ENCODE assay signal across 9 mouse cellular contexts in genomic region chr10:81419111-81419928, GRCm38 (mm10). TPM values are rescaled to one million over a fixed set of nuclear protein-coding genes. Genes with fewer than 3 reads are reported as not detected.
DNase-seq lines count a peak whose midpoint lies in the region; ATAC-seq and TF ChIP-seq lines count a peak whose summit lies in the region.
"Had no signal": no experiment of that assay in that cellular context is flagged by ENCODE, and none has a peak within 500 bp of the region (broad histone marks: within the 10 kb centered on the region; RNA-seq: fewer than 3 reads in every experiment).

No protein-coding gene starts in this region.

- no peak for TF ChIP-seq POLR2A in thymus, adult 2 months (IDR thresholded peaks at IDR 0.05; ENCODE audit: control insufficient read depth, extremely low read depth, insufficient read depth, low read length, poor library complexity)

- peaks cover 22% of the 10 kb centered on the region; the same call in 1 of the 2 replicates for H3K27me3 ChIP-seq in hindbrain, embryonic 13.5 days
- H3K27me3 ChIP-seq in hindbrain, embryonic 14.5 days (ENCODE audit: control insufficient read depth, insufficient read depth, low read length) = peaks cover 2% of the 10 kb centered on the region; the same call in 1 of the 2 replicates
- H3K27me3 ChIP-seq in thymus, adult 2 months (ENCODE audit: control insufficient read depth, insufficient read depth, low read length) = no peaks in the 10 kb centered on the region

- H3K36me3 ChIP-seq in hindbrain, embryonic 13.5 days = peaks cover 11% of the 10 kb centered on the region
- H3K36me3 ChIP-seq in hindbrain, embryonic 14.5 days (replicated peaks; ENCODE audit: control insufficient read depth, insufficient read depth) = peaks cover 12% of the 10 kb centered on the region; the same call in 1 of the 2 replicates
- no peaks in the 10 kb centered on the region for H3K36me3 ChIP-seq in thymus, adult 2 months (ENCODE audit: control insufficient read depth, insufficient read depth, low read length)

- peak overlapping the region; percentile 31; the same call in 1 of the 2 replicates for H3K9ac ChIP-seq in hindbrain, embryonic 13.5 days
- no peak overlapping the region for H3K9ac ChIP-seq in hindbrain, embryonic 14.5 days

- no peak overlapping the region for H3K4me2 ChIP-seq in hindbrain, embryonic 13.5 days
- no peak overlapping the region for H3K4me2 ChIP-seq in hindbrain, embryonic 14.5 days (replicated peaks)
- H3K4me2 ChIP-seq: embryonic facial prominence, embryonic 12.5 days had no signal

- H3K9me3 ChIP-seq in hindbrain, embryonic 13.5 days = no peaks in the 10 kb centered on the region
- no peaks in the 10 kb centered on the region for H3K9me3 ChIP-seq in hindbrain, embryonic 14.5 days (ENCODE audit: control insufficient read depth, low read length)
- H3K9me3 ChIP-seq: embryonic facial prominence, embryonic 12.5 days had no signal

- 94% methylated on average over 10 of the region's 10 CpGs for WGBS in hindbrain, embryonic 13.5 days
- WGBS in hindbrain, embryonic 14.5 days = 92% methylated on average over 10 of the region's 10 CpGs
- 94% methylated on average over 10 of the region's 10 CpGs for WGBS in thymus, adult 2 months

- H3K27ac ChIP-seq in hindbrain, embryonic 13.5 days = peak overlapping the region; percentile 55; the same call in 1 of the 2 replicates
- H3K27ac ChIP-seq in hindbrain, embryonic 14.5 days = no peak overlapping the region
- no peak overlapping the region for H3K27ac ChIP-seq in thymus, adult 2 months (ENCODE audit: control insufficient read depth, insufficient read depth, low read length)
- H3K27ac ChIP-seq: embryonic facial prominence, embryonic 12.5 days had no signal

- H3K4me1 ChIP-seq in hindbrain, embryonic 13.5 days (replicated peaks) = peaks cover 54% of the 10 kb centered on the region
- H3K4me1 ChIP-seq in hindbrain, embryonic 14.5 days (replicated peaks; ENCODE audit: control insufficient read depth, insufficient read depth, low read length) = peaks cover 19% of the 10 kb centered on the region
- no peaks in the 10 kb centered on the region; the same call in 1 of the 2 replicates for H3K4me1 ChIP-seq in thymus, adult 2 months (replicated peaks; ENCODE audit: control insufficient read depth, insufficient read depth, low read length)

- no peak for TF ChIP-seq CTCF in thymus, adult 2 months (IDR thresholded peaks at IDR 0.05; ENCODE audit: borderline replicate concordance, control insufficient read depth, extremely low read depth, insufficient read depth, low read length, poor library complexity)

- H3K4me3 ChIP-seq in hindbrain, embryonic 13.5 days = no peak overlapping the region
- H3K4me3 ChIP-seq in hindbrain, embryonic 14.5 days (replicated peaks; ENCODE audit: low read length) = no peak overlapping the region
- H3K4me3 ChIP-seq in thymus, adult 2 months (ENCODE audit: control insufficient read depth, insufficient read depth, low read length) = no peak overlapping the region
- H3K4me3 ChIP-seq: embryonic facial prominence, embryonic 12.5 days had no signal

- DNase-seq in hindbrain, embryonic 14.5 days (ENCODE audit: low spot score) = no peak
- DNase-seq in thymus, postnatal 4 days = peak; percentile 5
- DNase-seq in thymus, adult 2 months = no peak
- peak; percentile 10 to 15 for DNase-seq in gastrocnemius, postnatal 4 days (ENCODE audit: low spot score in 2 of 2)
- no peak for DNase-seq in thymus, postnatal 0 days (ENCODE audit: low spot score)
- no peak for DNase-seq in spleen, adult 12 weeks (ENCODE audit: low spot score)

- ATAC-seq in hindbrain, embryonic 13.5 days (ENCODE audit: low FRiP score) = no peak
- no peak for ATAC-seq in hindbrain, embryonic 14.5 days (ENCODE audit: low FRiP score)
- no peak for ATAC-seq in megakaryocyte-erythroid progenitor cell, adult 5-6 weeks (replicated peaks; ENCODE audit: low FRiP score, low TSS enrichment, poor library complexity, severe bottlenecking)

RNA-seq across cellular contexts. Expression of gene Smim24, which starts 26.5 kb away (rescaled TPM):
- 1.8 TPM in 2 replicates for polyA plus RNA-seq in hindbrain, embryonic 13.5 days (2015; fragmentation: Nextera tagmentation; extraction: Ambion mirVana)
- 0.84 and 1.3 TPM in 2 replicates for polyA plus RNA-seq in hindbrain, embryonic 14.5 days (2014; fragmentation: Nextera tagmentation; extraction: Ambion mirVana)
- polyA plus RNA-seq in thymus, adult 2 months (2012; rRNA removed) = 49.7 and 51.1 TPM in 2 replicates
- under 1 TPM; 0.91 to 0.98 TPM for total RNA-seq in gastrocnemius, postnatal 4 days (2021)
- 7.7 and 12.8 TPM in 2 replicates for total RNA-seq in megakaryocyte-erythroid progenitor cell, adult 5-6 weeks (2014; fragmentation: Nextera tagmentation)
- 7.4 and 7.5 TPM in 2 replicates for total RNA-seq in megakaryocyte-erythroid progenitor cell, adult 5-6 weeks (2017)
- polyA plus RNA-seq in thymus, postnatal 0 days (2015; fragmentation: Nextera tagmentation; extraction: Ambion mirVana) = 12.5 and 14.0 TPM in 2 replicates

RNA-seq across cellular contexts. Expression of gene Gm48552, which starts 30.5 kb away (rescaled TPM):
- 2.0 and 2.3 TPM in 2 replicates for polyA plus RNA-seq in hindbrain, embryonic 13.5 days (2015; fragmentation: Nextera tagmentation; extraction: Ambion mirVana)
- 1.9 and 2.2 TPM in 2 replicates for polyA plus RNA-seq in hindbrain, embryonic 14.5 days (2014; fragmentation: Nextera tagmentation; extraction: Ambion mirVana)
- polyA plus RNA-seq in thymus, adult 2 months (2012; rRNA removed) = 7.5 and 8.4 TPM in 2 replicates
- 1 to 10 TPM; 1.3 to 2.0 TPM for total RNA-seq in gastrocnemius, postnatal 4 days (2021)
- 4.0 TPM in 1 of 2 replicates, not detected in the other for total RNA-seq in megakaryocyte-erythroid progenitor cell, adult 5-6 weeks (2014; fragmentation: Nextera tagmentation)
- total RNA-seq in megakaryocyte-erythroid progenitor cell, adult 5-6 weeks (2017) = not detected in 2 replicates
- polyA plus RNA-seq in thymus, postnatal 0 days (2015; fragmentation: Nextera tagmentation; extraction: Ambion mirVana) = 0.72 and 1.5 TPM in 2 replicates

RNA-seq across cellular contexts. Expression of gene Gm48551, which starts 35.1 kb away (rescaled TPM):
- 6.5 and 8.1 TPM in 2 replicates for polyA plus RNA-seq in hindbrain, embryonic 13.5 days (2015; fragmentation: Nextera tagmentation; extraction: Ambion mirVana)
- polyA plus RNA-seq in hindbrain, embryonic 14.5 days (2014; fragmentation: Nextera tagmentation; extraction: Ambion mirVana) = 5.5 and 5.7 TPM in 2 replicates
- polyA plus RNA-seq in thymus, adult 2 months (2012; rRNA removed) = 4.1 and 5.3 TPM in 2 replicates
- 1 to 10 TPM in 1 of 2 experiments, under 1 TPM in 1; 0.70 to 1.5 TPM for total RNA-seq in gastrocnemius, postnatal 4 days (2021)
- 1.2 and 6.3 TPM in 2 replicates for total RNA-seq in megakaryocyte-erythroid progenitor cell, adult 5-6 weeks (2014; fragmentation: Nextera tagmentation)
- 0.11 and 2.6 TPM in 2 replicates for total RNA-seq in megakaryocyte-erythroid progenitor cell, adult 5-6 weeks (2017)
- polyA plus RNA-seq in thymus, postnatal 0 days (2015; fragmentation: Nextera tagmentation; extraction: Ambion mirVana) = 2.3 TPM in 2 replicates

RNA-seq across cellular contexts. Expression of gene Dohh, which starts 35.1 kb away (rescaled TPM):
- polyA plus RNA-seq in hindbrain, embryonic 13.5 days (2015; fragmentation: Nextera tagmentation; extraction: Ambion mirVana) = 72.1 and 74.8 TPM in 2 replicates
- polyA plus RNA-seq in hindbrain, embryonic 14.5 days (2014; fragmentation: Nextera tagmentation; extraction: Ambion mirVana) = 68.9 TPM in 2 replicates
- 119 and 123 TPM in 2 replicates for polyA plus RNA-seq in thymus, adult 2 months (2012; rRNA removed)
- 10 to 100 TPM; 48.1 to 48.5 TPM for total RNA-seq in gastrocnemius, postnatal 4 days (2021)
- 12.3 and 31.4 TPM in 2 replicates for total RNA-seq in megakaryocyte-erythroid progenitor cell, adult 5-6 weeks (2014; fragmentation: Nextera tagmentation)
- total RNA-seq in megakaryocyte-erythroid progenitor cell, adult 5-6 weeks (2017) = 31.2 and 37.8 TPM in 2 replicates
- polyA plus RNA-seq in thymus, postnatal 0 days (2015; fragmentation: Nextera tagmentation; extraction: Ambion mirVana) = 71.3 and 78.7 TPM in 2 replicates

RNA-seq across cellular contexts. Expression of gene Nfic, which starts 36.1 kb away (rescaled TPM):
- 21.3 and 22.4 TPM in 2 replicates for polyA plus RNA-seq in hindbrain, embryonic 13.5 days (2015; fragmentation: Nextera tagmentation; extraction: Ambion mirVana)
- polyA plus RNA-seq in hindbrain, embryonic 14.5 days (2014; fragmentation: Nextera tagmentation; extraction: Ambion mirVana) = 17.3 and 25.8 TPM in 2 replicates
- polyA plus RNA-seq in thymus, adult 2 months (2012; rRNA removed) = 26.3 and 26.7 TPM in 2 replicates
- total RNA-seq in gastrocnemius, postnatal 4 days (2021) = 100 to 1,000 TPM; 274 to 335 TPM
- 10.6 and 15.9 TPM in 2 replicates for total RNA-seq in megakaryocyte-erythroid progenitor cell, adult 5-6 weeks (2014; fragmentation: Nextera tagmentation)
- total RNA-seq in megakaryocyte-erythroid progenitor cell, adult 5-6 weeks (2017) = 3.0 and 3.4 TPM in 2 replicates
- 21.5 and 21.9 TPM in 2 replicates for polyA plus RNA-seq in thymus, postnatal 0 days (2015; fragmentation: Nextera tagmentation; extraction: Ambion mirVana)

Comparison
In these comparisons a context has a peak if more than half of its experiments do, and no peak if none do; other contexts are left out.
1. DNase-seq: peak in thymus, postnatal 4 days (single experiment) and gastrocnemius, postnatal 4 days (2 of 2); none in hindbrain, embryonic 14.5 days (single experiment), thymus, adult 2 months (single experiment), thymus, postnatal 0 days (single experiment) and spleen, adult 12 weeks (single experiment).